Mouse (Mus musculus) fibroblast of lung, adult 2 months (primary cell): Measurements from ENCODE around the gene Phf21a.
A peak's percentile ranks its signal among the peaks of the same experiment; 100 is the strongest.
"Not testable (repeated sequence)": the region's sequence is repeated elsewhere in the genome, so short reads cannot be mapped to it uniquely, and the experiment has no call there.

Experiments used
- DNase-seq: peaks from one replicate; pipeline ENCODE4 v3.0.0-alpha.2; 2011; ENCODE audit warnings: low read depth

Phf21a gene

GRCm38 (mm10) chr2:92382759-92383158, 289.8 kb downstream of the Phf21a start:
- DNase-seq, result no peak

GRCm38 (mm10) chr2:92384101-92384500, 291.2 kb downstream of the Phf21a start:
- no peak for DNase-seq

GRCm38 (mm10) chr2:92385113-92386051, 292.5 kb downstream of the Phf21a start:
- no peak for DNase-seq

GRCm38 (mm10) chr2:92386821-92387570, 294.1 kb downstream of the Phf21a start:
- DNase-seq, result no peak

- DNase-seq, result no peak
These were observed 294.7 kb downstream of the Phf21a start for GRCm38 (mm10) chr2:92387646-92388045.

- DNase-seq, result no peak
These were observed 295.2 kb downstream of the Phf21a start for GRCm38 (mm10) chr2:92388081-92388517.

- DNase-seq, result peak; percentile 54
These were observed 296.1 kb downstream of the Phf21a start for GRCm38 (mm10) chr2:92388891-92389641.

GRCm38 (mm10) chr2:92389645-92390044, 296.7 kb downstream of the Phf21a start:
- no peak for DNase-seq

GRCm38 (mm10) chr2:92390206-92390930, 297.5 kb downstream of the Phf21a start:
- DNase-seq, result no peak

- no peak for DNase-seq
These were observed 298.2 kb downstream of the Phf21a start for GRCm38 (mm10) chr2:92391116-92391515.

- no peak for DNase-seq
These were observed 298.9 kb downstream of the Phf21a start for GRCm38 (mm10) chr2:92391703-92392317.

GRCm38 (mm10) chr2:92392318-92393264, 299.7 kb downstream of the Phf21a start:
- no peak for DNase-seq

- DNase-seq, result no peak
These were observed 302.6 kb downstream of the Phf21a start for GRCm38 (mm10) chr2:92395535-92395934.

GRCm38 (mm10) chr2:92397436-92397835, 304.5 kb downstream of the Phf21a start:
- no peak for DNase-seq

GRCm38 (mm10) chr2:92399877-92400276, 307.0 kb downstream of the Phf21a start:
- DNase-seq, result not testable (repeated sequence)

GRCm38 (mm10) chr2:92400682-92401081, 307.8 kb downstream of the Phf21a start:
- DNase-seq, result no peak

- no peak for DNase-seq
These were observed 308.2 kb downstream of the Phf21a start, which contains the start of gene Mapk8ip1 for GRCm38 (mm10) chr2:92401091-92401561. Gene Mapk8ip1 (minus strand): TSS chr2:92401263.

GRCm38 (mm10) chr2:92402591-92403326, 309.8 kb downstream of the Phf21a start:
- DNase-seq, result no peak

GRCm38 (mm10) chr2:92403776-92404319, 310.9 kb downstream of the Phf21a start:
- no peak for DNase-seq
